Mouse (Mus musculus) heart, embryonic 11.5 days (tissue): ENCODE results near the gene Zfp316. TPM values are rescaled to one million over a fixed set of nuclear protein-coding genes. Genes with fewer than 3 reads are reported as not detected.

ENCODE experiments used
- ATAC-seq: fragments of 200-750 bp; cut with Nextera tagmentation; replicated peaks from 2 replicates; pipeline ENCODE4 v1.8.0; 2017; ENCODE audit warnings: moderate library complexity; ENCODE audit not compliant: insufficient number of reproducible peaks, low FRiP score, low TSS enrichment
- H3K27ac ChIP-seq: fragments of 300-500 bp; sonication (generic); 2 replicates; pipeline ENCODE4 v1.5.1; 2014; ENCODE audit warnings: mild to moderate bottlenecking, low read depth, low read length
- H3K27me3 ChIP-seq: fragments of 300-500 bp; sonication (generic); 2 replicates; pipeline ENCODE4 v1.6.1; 2014; ENCODE audit warnings: mild to moderate bottlenecking, low read length, mixed read lengths; ENCODE audit not compliant: control insufficient read depth, insufficient read depth
- H3K36me3 ChIP-seq: fragments of 300-500 bp; sonication (generic); 2 replicates; pipeline ENCODE4 v1.6.1; 2014; ENCODE audit warnings: mild to moderate bottlenecking, low read length, moderate library complexity, mixed read lengths; ENCODE audit not compliant: control insufficient read depth, insufficient read depth
- H3K4me1 ChIP-seq: fragments of 300-500 bp; sonication (generic); 2 replicates; pipeline ENCODE4 v1.6.1; 2014; ENCODE audit warnings: low read length; ENCODE audit not compliant: control insufficient read depth, insufficient read depth
- H3K4me2 ChIP-seq: fragments of 300-500 bp; sonication (generic); 2 replicates; pipeline ENCODE4 v1.6.1; 2014; ENCODE audit warnings: mild to moderate bottlenecking, moderate library complexity
- H3K4me3 ChIP-seq: fragments of 300-500 bp; sonication (generic); 2 replicates; pipeline ENCODE4 v1.5.1; 2014; ENCODE audit warnings: low read depth, low read length
- H3K9ac ChIP-seq: fragments of 300-500 bp; sonication (generic); 2 replicates; pipeline ENCODE4 v1.6.1; 2014; ENCODE audit warnings: mild to moderate bottlenecking, low read depth, low read length, moderate library complexity
- H3K9me3 ChIP-seq: fragments of 300-500 bp; sonication (generic); replicated peaks from 2 replicates; pipeline ENCODE4 v1.6.1; 2016; ENCODE audit warnings: low read length; ENCODE audit not compliant: control insufficient read depth
- WGBS: fragments of 180-500 bp; shearing (Covaris S2); extraction: QIAGEN DNeasy Blood & Tissue Kit; methylation state at CpG from one replicate; pipeline ENCODE4 v1.1.7; 2014; ENCODE audit not compliant: insufficient replicate concordance; 5-methylcytosine and 5-hydroxymethylcytosine counted together
- polyA plus RNA-seq: library from polyadenylated mRNA; unstranded; fragments of >200 nt; fragmentation: Nextera tagmentation; extraction: Ambion mirVana; gene quantifications from 2 replicates; pipeline ENCODE4 v1.2.1, GENCODE M21; 2014

Gene Zfp316
- polyA plus RNA-seq, 1 experiment from 2014 or later, result 0.89 TPM

DNA sequence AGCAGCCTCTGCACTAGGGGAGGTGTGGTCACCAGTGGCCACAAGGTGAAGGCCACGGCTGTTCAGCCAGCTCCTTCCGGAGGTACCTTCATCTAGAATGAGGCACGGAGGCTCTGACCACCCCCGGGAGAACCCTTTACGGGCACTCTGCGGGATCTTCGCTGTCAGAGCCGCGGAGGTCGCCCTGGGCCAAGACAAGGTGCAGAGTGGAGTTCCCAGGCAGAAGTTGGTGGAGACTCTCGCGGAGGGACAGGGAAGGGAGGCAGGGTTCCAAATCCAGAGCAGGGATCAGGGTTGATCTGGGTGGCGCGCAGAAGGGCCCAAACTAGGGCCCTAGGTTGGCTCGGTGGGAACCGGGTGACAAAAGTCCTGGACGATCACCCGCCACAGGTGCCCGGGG lies 23.1 kb upstream of the Zfp316 start:
- no peak overlapping the region for H3K27ac ChIP-seq
- 2% methylated on average over 16 of the region's 19 CpGs for WGBS
- H3K4me3 ChIP-seq, result peak overlapping the region; percentile 55
- peaks cover 18% of the 10 kb centered on the region for H3K4me1 ChIP-seq
- no peak for ATAC-seq
- no peaks in the 10 kb centered on the region for H3K36me3 ChIP-seq
- peaks cover 66% of the 10 kb centered on the region for H3K27me3 ChIP-seq
- H3K9me3 ChIP-seq, result no peaks in the 10 kb centered on the region
- peak overlapping the region; percentile 56 for H3K9ac ChIP-seq
- H3K4me2 ChIP-seq, result peak overlapping the region; percentile 91

- no peaks in the 10 kb centered on the region for H3K9me3 ChIP-seq
- no peaks in the 10 kb centered on the region for H3K36me3 ChIP-seq
- H3K4me2 ChIP-seq, result no peak overlapping the region
- ATAC-seq, result no peak
- H3K9ac ChIP-seq, result no peak overlapping the region
- no peak overlapping the region for H3K27ac ChIP-seq
- no peak overlapping the region for H3K4me3 ChIP-seq
- peaks cover 92% of the 10 kb centered on the region for H3K27me3 ChIP-seq
- 71% methylated on average over 9 of the region's 9 CpGs for WGBS
- H3K4me1 ChIP-seq, result peaks cover 22% of the 10 kb centered on the region
These were observed 19.5 kb upstream of the Zfp316 start for GRCm38 (mm10) chr5:143289299-143289698.

GRCm38 (mm10) chr5:143288378-143288911 lies 18.6 kb upstream of the Zfp316 start:
- Histone ChIP-seq H3K27ac (no peak overlapping the region), H3K36me3 (no peaks in the 10 kb centered on the region), H3K4me1 (peaks cover 17% of the 10 kb centered on the region), H3K27me3 (peaks cover 85% of the 10 kb centered on the region), H3K9ac (no peak overlapping the region), H3K9me3 (no peaks in the 10 kb centered on the region), H3K4me3 (peak overlapping the region; percentile 40), H3K4me2 (peak overlapping the region; percentile 71)
- no peak for ATAC-seq
- 23% methylated on average over 9 of the region's 9 CpGs for WGBS

DNA sequence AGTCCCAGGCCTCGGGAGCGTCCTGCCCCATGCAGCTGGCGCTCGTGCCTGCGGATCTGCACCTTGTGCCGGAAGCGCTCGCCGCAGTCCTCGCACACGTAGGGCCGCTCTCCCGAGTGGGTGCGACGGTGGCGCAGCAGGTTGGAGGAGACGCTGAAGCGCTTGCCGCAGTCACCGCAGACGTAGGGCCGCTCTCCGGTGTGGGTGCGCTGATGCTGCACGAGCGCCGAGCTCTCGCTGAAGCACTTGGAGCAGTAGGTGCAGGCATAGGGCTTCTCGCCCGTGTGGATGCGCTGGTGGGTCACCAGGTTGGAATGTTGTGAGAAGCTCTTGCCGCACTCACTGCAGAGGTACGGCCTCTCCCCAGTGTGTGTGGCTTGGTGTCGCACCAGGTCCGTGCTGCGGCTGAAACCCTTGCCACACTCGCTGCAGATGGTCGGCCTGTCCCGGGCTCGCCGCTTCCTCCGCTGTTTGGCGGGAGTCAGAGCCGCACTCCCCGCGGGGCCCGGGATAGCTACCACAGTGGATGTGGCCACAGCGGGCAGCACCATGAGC lies 18.0 kb upstream of the Zfp316 start:
- ATAC-seq, result no peak
- peak overlapping the region; percentile 17; the same call in 1 of the 2 replicates for H3K9ac ChIP-seq
- H3K27ac ChIP-seq, result no peak overlapping the region
- peak overlapping the region; percentile 40 for H3K4me3 ChIP-seq
- H3K36me3 ChIP-seq, result no peaks in the 10 kb centered on the region
- H3K9me3 ChIP-seq, result no peaks in the 10 kb centered on the region
- H3K4me1 ChIP-seq, result peaks cover 13% of the 10 kb centered on the region
- peak overlapping the region; percentile 71 for H3K4me2 ChIP-seq
- peaks cover 85% of the 10 kb centered on the region for H3K27me3 ChIP-seq
- 2% methylated on average over 48 of the region's 48 CpGs for WGBS

DNA sequence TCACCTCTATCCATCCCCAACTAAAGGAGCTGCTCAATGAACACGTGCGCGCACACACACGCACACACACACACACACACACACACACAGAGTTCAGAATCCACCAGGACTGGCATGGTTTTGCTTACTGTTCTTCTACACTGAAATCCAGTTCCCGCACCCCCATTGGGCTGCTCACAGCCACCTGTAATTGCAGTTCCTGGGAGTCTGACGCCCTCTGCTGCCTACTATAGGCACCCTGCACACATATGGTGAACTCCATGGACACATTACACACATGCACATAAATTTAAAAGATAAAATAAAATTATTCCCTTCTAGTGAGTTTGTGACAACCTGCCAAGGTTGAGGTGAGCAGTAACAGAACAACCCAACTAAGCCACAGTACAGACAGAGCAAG lies 14.9 kb upstream of the Zfp316 start:
- H3K27ac ChIP-seq, result no peak overlapping the region
- no peaks in the 10 kb centered on the region for H3K9me3 ChIP-seq
- H3K27me3 ChIP-seq, result peaks cover 64% of the 10 kb centered on the region
- H3K9ac ChIP-seq, result no peak overlapping the region
- no peaks in the 10 kb centered on the region for H3K36me3 ChIP-seq
- no peak overlapping the region for H3K4me3 ChIP-seq
- H3K4me1 ChIP-seq, result peaks cover 11% of the 10 kb centered on the region
- ATAC-seq, result no peak
- H3K4me2 ChIP-seq, result no peak overlapping the region
- WGBS, result 48% methylated on average over 6 of the region's 6 CpGs

DNA sequence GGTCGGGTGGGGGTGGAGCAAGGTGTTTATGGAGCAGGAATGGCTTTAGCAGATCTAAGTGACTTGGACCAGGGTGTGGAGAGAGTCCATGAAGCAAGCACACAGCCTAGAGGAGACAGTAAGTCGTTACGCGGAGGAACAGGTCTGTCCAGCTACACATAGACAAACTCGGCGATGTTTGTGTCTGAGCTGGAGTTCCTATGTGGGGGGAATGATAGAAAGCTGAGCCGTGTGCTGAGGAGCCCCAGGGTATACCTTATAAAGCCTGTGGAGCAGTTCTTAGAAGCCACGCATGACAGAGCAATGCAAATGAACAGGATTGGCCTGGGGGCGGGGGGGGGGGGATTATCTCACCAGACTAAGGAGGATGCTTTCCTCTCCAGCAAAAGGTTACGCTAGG lies 9.4 kb upstream of the Zfp316 start:
- H3K4me2 ChIP-seq, result no peak overlapping the region
- no peaks in the 10 kb centered on the region for H3K36me3 ChIP-seq
- no peaks in the 10 kb centered on the region for H3K4me1 ChIP-seq
- H3K27ac ChIP-seq, result no peak overlapping the region
- H3K27me3 ChIP-seq, result peaks cover 34% of the 10 kb centered on the region
- no peak for ATAC-seq
- WGBS, result 44% methylated on average over 10 of the region's 10 CpGs
- H3K9me3 ChIP-seq, result no peaks in the 10 kb centered on the region
- no peak overlapping the region for H3K9ac ChIP-seq
- no peak overlapping the region for H3K4me3 ChIP-seq

GRCm38 (mm10) chr5:143275761-143276160 lies 5.9 kb upstream of the Zfp316 start:
- 53% methylated on average over 5 of the region's 5 CpGs for WGBS
- Histone ChIP-seq H3K9ac (no peak overlapping the region), H3K4me3 (no peak overlapping the region), H3K4me1 (no peaks in the 10 kb centered on the region), H3K27ac (no peak overlapping the region), H3K9me3 (no peaks in the 10 kb centered on the region), H3K4me2 (no peak overlapping the region), H3K36me3 (no peaks in the 10 kb centered on the region), H3K27me3 (peaks cover 24% of the 10 kb centered on the region)
- no peak for ATAC-seq

GRCm38 (mm10) chr5:143272540-143273330 lies 2.9 kb upstream of the Zfp316 start:
- H3K9ac ChIP-seq, result no peak overlapping the region
- H3K36me3 ChIP-seq, result no peaks in the 10 kb centered on the region
- no peak for ATAC-seq
- no peak overlapping the region for H3K27ac ChIP-seq
- no peaks in the 10 kb centered on the region for H3K9me3 ChIP-seq
- H3K4me1 ChIP-seq, result peaks cover 10% of the 10 kb centered on the region
- WGBS, result 86% methylated on average over 16 of the region's 16 CpGs
- no peak overlapping the region for H3K4me2 ChIP-seq
- H3K4me3 ChIP-seq, result no peak overlapping the region
- peaks cover 8% of the 10 kb centered on the region for H3K27me3 ChIP-seq
